Mouse (Mus musculus) stomach, embryonic 14.5 days (tissue): ENCODE data around the gene Tldc1. TPM values are rescaled to one million over a fixed set of nuclear protein-coding genes. Genes with fewer than 3 reads are reported as not detected.
A peak's percentile ranks its signal among the peaks of the same experiment; 100 is the strongest.

Experiments used
- ATAC-seq: fragments of 200-750 bp; cut with Nextera tagmentation; 2 replicates; pipeline ENCODE4 v1.8.0; 2017; ENCODE audit warnings: low read depth, moderate TSS enrichment; ENCODE audit not compliant: insufficient number of reproducible peaks, insufficient read depth, low FRiP score
- H3K27ac ChIP-seq: fragments of 300-500 bp; sonication (generic); 2 replicates; pipeline ENCODE4 v1.5.1; 2014; ENCODE audit warnings: mild to moderate bottlenecking, low read length, moderate library complexity, mixed read lengths
- H3K27me3 ChIP-seq: fragments of 300-500 bp; sonication (generic); 2 replicates; pipeline ENCODE4 v1.6.1; 2014; ENCODE audit warnings: low read length, control low read depth, mixed read lengths; ENCODE audit not compliant: control insufficient read depth, insufficient read depth
- H3K36me3 ChIP-seq: fragments of 300-500 bp; sonication (generic); 2 replicates; pipeline ENCODE4 v1.6.1; 2014; ENCODE audit warnings: mild to moderate bottlenecking, control low read depth, low read length, moderate library complexity, mixed read lengths; ENCODE audit not compliant: control insufficient read depth, insufficient read depth
- H3K4me1 ChIP-seq: fragments of 300-500 bp; sonication (generic); 2 replicates; pipeline ENCODE4 v1.6.1; 2014; ENCODE audit warnings: low read length, control low read depth, mixed read lengths; ENCODE audit not compliant: control insufficient read depth, insufficient read depth
- H3K4me2 ChIP-seq: fragments of 300-500 bp; sonication (generic); replicated peaks from 2 replicates; pipeline ENCODE4 v1.6.1; 2014; ENCODE audit warnings: low read depth, low read length, control low read depth
- H3K4me3 ChIP-seq: fragments of 300-500 bp; sonication (generic); 2 replicates; pipeline ENCODE4 v1.5.1; 2014; ENCODE audit warnings: low read depth, low read length, control low read depth
- H3K9ac ChIP-seq: fragments of 300-500 bp; sonication (generic); replicated peaks from 2 replicates; pipeline ENCODE4 v1.6.1; 2014; ENCODE audit warnings: low read depth, mild to moderate bottlenecking, control low read depth, low read length, moderate library complexity, mixed read lengths
- H3K9me3 ChIP-seq: fragments of 300-500 bp; sonication (generic); 2 replicates; pipeline ENCODE4 v1.6.1; 2016; ENCODE audit warnings: low read depth, low read length, control low read depth; ENCODE audit not compliant: control insufficient read depth
- WGBS: fragments of 180-500 bp; shearing (Covaris S2); extraction: QIAGEN DNeasy Blood & Tissue Kit; methylation state at CpG from one replicate; pipeline ENCODE4 v1.1.7; 2014; 5-methylcytosine and 5-hydroxymethylcytosine counted together
- polyA plus RNA-seq: library from polyadenylated mRNA; unstranded; fragments of >200 nt; fragmentation: Nextera tagmentation; extraction: Ambion mirVana; gene quantifications from 2 replicates; pipeline ENCODE4 v1.2.1, GENCODE M21; 2014

Gene Tldc1
- polyA plus RNA-seq, 1 experiment from 2014 or later: 11.7 TPM

DNA sequence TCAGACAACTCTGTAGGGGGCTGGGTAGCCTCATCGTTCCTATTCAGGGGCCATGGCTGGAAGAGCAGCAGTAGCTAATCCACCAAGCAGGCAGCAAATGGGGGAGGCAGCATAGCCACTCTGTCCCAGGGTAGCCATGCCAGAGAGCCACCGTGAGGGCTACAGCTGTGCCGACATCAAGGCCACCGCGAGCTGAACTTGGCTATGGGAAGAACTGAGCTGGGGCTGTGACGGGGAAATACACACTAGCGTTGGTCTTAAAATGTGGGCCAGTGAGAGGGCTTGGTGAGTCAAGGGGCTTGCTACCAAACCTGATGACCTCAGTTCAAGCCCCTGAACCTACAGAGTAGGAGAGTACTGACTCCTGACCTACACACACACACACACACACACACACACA, 6.5 kb upstream of the Tldc1 start:
- H3K36me3 ChIP-seq: no peaks in the 10 kb centered on the region
- 0 out of 2 replicates have a peak, but pooled peaks cover 13% of the 10 kb centered on the region for H3K4me1 ChIP-seq
- no peaks in the 10 kb centered on the region for H3K27me3 ChIP-seq
- no peak overlapping the region for H3K4me2 ChIP-seq
- no peak for ATAC-seq
- no peaks in the 10 kb centered on the region for H3K9me3 ChIP-seq
- no peak overlapping the region for H3K9ac ChIP-seq
- H3K4me3 ChIP-seq: no peak overlapping the region
- H3K27ac ChIP-seq: no peak overlapping the region
- WGBS: 74% methylated on average over 7 of the region's 7 CpGs

DNA sequence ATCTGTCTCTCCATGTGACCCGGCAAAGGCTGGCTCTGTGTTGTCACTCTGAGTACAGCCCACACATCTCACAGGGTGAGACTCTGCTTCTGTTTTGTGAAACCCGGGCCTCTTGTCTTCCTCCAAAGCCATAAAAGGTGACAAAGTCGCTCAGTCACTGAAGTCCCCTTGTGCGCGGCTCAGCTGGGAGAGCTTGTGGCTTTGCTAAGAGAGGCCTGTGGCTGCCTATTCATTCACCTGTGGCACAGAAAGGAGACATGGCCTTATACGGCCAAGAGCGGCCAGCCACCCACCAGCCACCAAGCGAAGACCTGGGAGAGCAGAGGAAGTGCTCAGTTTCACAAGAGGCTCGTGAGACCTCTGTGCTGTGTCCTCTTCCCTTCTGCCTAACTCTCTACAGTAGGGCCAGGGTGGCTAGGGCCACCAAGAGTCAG, 5.9 kb upstream of the Tldc1 start:
- 0 out of 2 replicates have a peak, but pooled peaks cover 13% of the 10 kb centered on the region for H3K4me1 ChIP-seq
- no peak overlapping the region for H3K4me2 ChIP-seq
- no peaks in the 10 kb centered on the region for H3K9me3 ChIP-seq
- H3K9ac ChIP-seq: no peak overlapping the region
- no peak overlapping the region for H3K27ac ChIP-seq
- no peak overlapping the region for H3K4me3 ChIP-seq
- no peaks in the 10 kb centered on the region for H3K27me3 ChIP-seq
- 53% methylated on average over 9 of the region's 9 CpGs for WGBS
- ATAC-seq: no peak
- H3K36me3 ChIP-seq: no peaks in the 10 kb centered on the region

DNA sequence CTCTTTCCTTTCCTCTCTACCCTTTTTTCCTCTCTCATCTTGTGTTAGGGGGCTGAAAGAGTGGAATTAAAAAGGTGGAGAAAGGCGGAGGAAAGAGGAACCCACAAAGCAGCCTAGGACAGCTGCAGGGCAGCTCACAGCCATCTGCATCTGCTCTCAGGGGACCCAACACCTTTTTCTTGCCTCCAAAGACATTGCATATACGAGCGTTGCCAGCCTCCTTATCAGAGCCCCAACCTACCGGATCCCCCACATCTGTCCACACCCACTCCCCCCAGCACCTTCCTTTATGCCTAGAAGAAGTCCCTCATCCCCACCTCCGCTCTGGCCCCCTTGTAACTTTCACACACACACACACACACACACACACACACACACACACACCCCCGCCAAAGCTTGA, 5.4 kb upstream of the Tldc1 start:
- no peak overlapping the region for H3K4me3 ChIP-seq
- no peaks in the 10 kb centered on the region for H3K9me3 ChIP-seq
- no peak overlapping the region for H3K4me2 ChIP-seq
- no peaks in the 10 kb centered on the region for H3K27me3 ChIP-seq
- ATAC-seq: no peak
- H3K9ac ChIP-seq: no peak overlapping the region
- no peaks in the 10 kb centered on the region for H3K36me3 ChIP-seq
- no peak overlapping the region for H3K27ac ChIP-seq
- peaks cover 13% of the 10 kb centered on the region; the same call in 1 of the 2 replicates for H3K4me1 ChIP-seq
- WGBS: 68% methylated on average over 6 of the region's 6 CpGs

DNA sequence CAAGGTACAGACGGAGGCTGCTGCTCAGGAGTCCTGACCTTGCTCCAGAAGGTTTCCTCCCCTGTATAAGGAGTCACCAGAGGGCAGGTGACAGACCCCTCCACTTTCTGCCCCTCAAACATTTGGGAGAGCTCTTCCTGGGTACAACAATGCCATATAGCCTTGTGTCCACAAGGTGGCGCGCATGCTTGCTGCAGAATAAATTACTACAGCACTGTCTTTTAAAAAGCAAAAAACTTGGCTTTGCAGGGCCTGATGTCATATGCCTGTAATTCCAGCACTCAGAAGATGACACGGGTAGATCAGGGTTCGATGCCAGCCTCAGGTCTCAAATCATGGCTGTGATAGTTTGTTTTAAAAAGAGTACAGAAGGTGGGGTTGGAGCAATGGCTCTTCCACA, 4.5 kb upstream of the Tldc1 start:
- 8% methylated on average over 5 of the region's 5 CpGs for WGBS
- no peak for ATAC-seq

DNA sequence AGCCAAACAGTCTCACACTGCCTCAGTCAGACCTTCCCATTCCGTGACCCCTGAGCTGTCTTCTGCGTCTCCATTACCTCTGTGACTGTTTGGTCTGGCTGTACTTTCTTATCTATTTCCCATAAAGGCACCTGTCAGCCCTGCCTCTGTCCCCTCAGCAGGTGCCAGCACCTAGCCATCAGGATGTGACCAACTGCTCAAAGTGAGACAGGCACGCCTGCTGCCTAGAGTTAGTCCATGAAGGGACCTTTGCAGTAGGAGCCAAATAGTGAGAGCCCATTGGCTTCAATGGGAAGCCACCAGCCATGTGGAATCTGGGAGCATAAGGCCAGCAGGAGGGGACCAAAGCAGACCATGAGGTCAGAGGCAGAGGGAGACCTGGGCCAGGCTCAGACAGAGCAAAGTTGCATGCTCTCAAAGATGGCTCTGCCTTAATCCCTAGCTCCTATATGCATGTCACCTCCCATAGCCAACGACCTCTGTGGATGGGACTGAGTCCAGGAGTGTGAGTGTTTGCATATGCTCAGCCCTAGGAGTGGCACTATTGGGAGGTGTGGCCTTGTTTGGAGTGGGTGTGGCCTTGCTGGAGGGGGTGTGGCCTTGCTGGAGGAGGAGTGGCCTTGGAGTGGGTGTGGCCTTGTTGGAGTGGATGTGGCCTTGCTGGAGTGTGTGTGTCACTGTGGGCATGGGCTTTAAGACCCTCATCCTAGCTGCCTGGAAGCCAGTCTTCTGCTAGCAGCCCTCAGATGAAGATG, 3.0 kb upstream of the Tldc1 start:
- Histone ChIP-seq H3K9me3 (no peaks in the 10 kb centered on the region), H3K4me3 (no peak overlapping the region), H3K4me1 (peaks cover 24% of the 10 kb centered on the region), H3K27me3 (no peaks in the 10 kb centered on the region), H3K9ac (no peak overlapping the region), H3K36me3 (no peaks in the 10 kb centered on the region), H3K27ac (no peak overlapping the region), H3K4me2 (no peak overlapping the region)
- WGBS: 51% methylated on average over 4 of the region's 4 CpGs
- ATAC-seq: no peak

More for the DNA sequence above, 4.5 kb upstream of the Tldc1 start:
- Histone ChIP-seq H3K4me2 (no peak overlapping the region), H3K4me3 (no peak overlapping the region), H3K9ac (no peak overlapping the region), H3K27ac (no peak overlapping the region), H3K4me1 (peaks cover 14% of the 10 kb centered on the region; the same call in 1 of the 2 replicates), H3K36me3 (no peaks in the 10 kb centered on the region), H3K9me3 (no peaks in the 10 kb centered on the region), H3K27me3 (no peaks in the 10 kb centered on the region)

DNA sequence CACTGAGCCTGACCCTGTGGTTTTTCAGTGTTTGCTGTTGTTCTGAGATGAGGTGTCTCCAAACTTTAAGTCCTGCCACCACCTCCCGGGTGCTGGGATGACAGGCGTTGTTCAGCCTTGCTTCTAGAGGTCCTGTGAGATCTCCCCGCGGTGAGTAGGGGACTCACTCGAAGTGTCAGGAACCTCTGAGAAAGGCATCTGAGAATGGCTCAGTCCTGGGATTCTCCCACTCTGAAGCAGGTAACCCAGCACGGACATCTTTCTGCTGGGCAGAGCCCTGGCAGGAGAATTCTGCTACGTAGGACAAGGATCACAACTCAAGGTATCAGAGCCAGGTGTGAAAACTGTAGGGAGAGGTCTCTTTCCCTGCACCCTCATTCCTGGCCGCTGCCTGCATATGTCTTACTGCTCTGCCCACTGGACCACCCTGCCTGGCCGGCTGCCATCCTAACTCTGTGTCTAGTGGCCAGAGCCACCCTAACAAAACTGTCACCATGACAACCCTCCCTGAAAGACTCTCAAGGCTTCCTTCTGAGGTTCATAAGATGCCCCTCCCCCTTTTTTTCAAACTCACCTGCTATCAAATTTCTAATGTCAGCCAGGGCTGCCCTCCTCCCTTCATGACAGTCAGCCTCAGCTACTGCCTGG, 2.3 kb upstream of the Tldc1 start:
- H3K9ac ChIP-seq: no peak overlapping the region
- H3K36me3 ChIP-seq: no peaks in the 10 kb centered on the region
- WGBS: 73% methylated on average over 9 of the region's 9 CpGs
- H3K27me3 ChIP-seq: no peaks in the 10 kb centered on the region
- no peak overlapping the region for H3K27ac ChIP-seq
- H3K4me2 ChIP-seq: no peak overlapping the region
- no peak overlapping the region for H3K4me3 ChIP-seq
- peaks cover 20% of the 10 kb centered on the region for H3K4me1 ChIP-seq
- no peak for ATAC-seq
- no peaks in the 10 kb centered on the region for H3K9me3 ChIP-seq

DNA sequence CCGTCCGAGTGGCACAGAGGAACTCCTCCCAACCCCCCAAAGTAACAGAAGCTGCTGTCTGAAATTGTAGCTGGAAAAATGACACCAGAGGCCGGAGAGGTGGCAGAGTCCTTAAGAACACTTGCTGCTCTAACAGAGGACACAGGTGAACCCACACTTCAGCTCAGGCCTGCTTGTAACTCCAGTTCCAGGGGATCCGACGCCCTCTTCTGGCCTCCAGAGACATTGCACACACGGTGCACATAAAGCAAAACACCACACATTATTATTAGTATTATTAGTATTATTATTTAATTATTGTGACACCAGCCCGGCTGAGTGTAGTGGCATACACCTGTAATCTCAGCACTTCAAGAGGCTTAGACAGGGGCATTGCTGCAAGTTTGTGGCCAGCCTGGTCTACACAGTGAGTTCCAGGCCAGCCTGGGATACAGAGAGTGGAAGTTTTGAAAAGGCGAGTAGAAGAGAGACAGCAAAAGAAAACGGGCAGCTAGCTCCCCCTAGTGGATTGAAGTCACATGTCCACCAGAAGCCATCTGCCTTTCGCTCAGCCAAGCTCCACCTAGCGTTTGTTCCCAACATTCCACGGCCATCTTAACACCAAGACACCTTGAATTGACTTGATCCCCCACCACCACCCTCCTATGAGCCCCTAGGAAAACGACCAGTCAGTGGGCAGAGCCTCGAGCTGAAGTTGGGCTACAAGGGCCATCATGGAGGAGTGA, 959 bp upstream of the Tldc1 start:
- H3K27me3 ChIP-seq: no peaks in the 10 kb centered on the region
- H3K36me3 ChIP-seq: no peaks in the 10 kb centered on the region
- no peak overlapping the region for H3K9ac ChIP-seq
- ATAC-seq: 0 out of 2 replicates have a peak, but pooled peaks have one; percentile 4
- H3K27ac ChIP-seq: no peak overlapping the region; the same call in 1 of the 2 replicates
- WGBS: 26% methylated on average over 14 of the region's 14 CpGs
- H3K4me3 ChIP-seq: no peak overlapping the region
- H3K4me2 ChIP-seq: no peak overlapping the region
- peaks cover 16% of the 10 kb centered on the region for H3K4me1 ChIP-seq
- H3K9me3 ChIP-seq: no peaks in the 10 kb centered on the region

DNA sequence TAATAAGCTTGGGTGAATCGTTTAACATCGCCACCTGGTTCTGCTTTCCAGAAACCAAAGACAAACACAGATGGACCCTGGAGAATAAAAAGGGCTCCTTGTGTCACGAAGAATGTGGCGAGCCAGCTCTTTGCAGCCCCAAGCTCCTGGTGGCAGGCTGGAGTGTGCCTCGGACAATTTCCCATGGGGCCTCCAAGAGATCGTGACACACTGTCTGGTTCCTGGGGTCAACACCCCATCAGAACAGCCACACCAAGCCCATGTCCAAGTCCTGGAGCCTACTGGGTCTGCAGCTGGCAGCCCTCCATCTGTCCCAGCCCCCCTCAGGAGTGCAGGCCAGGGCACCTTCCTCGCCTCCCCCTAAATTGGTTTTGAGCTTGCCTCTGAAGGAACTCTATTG, 451 bp downstream of the Tldc1 start:
- Histone ChIP-seq H3K4me3 (peak overlapping the region; percentile 35), H3K27ac (peak overlapping the region; percentile 29; the same call in 1 of the 2 replicates), H3K4me1 (peaks cover 16% of the 10 kb centered on the region), H3K9me3 (no peaks in the 10 kb centered on the region), H3K27me3 (no peaks in the 10 kb centered on the region), H3K9ac (peak overlapping the region; percentile 31), H3K4me2 (peak overlapping the region; percentile 61), H3K36me3 (no peaks in the 10 kb centered on the region)
- ATAC-seq: no peak
- 10% methylated on average over 7 of the region's 7 CpGs for WGBS
